Mouse (Mus musculus) mature B cell (primary cell): ENCODE measurements around the gene Ankrd28.

Experiments
- in situ Hi-C: fragments of 300-500 bp; cut with MboI; formaldehyde crosslinking; loops from 2 replicates; pipeline ENCODE4 v1.14.3; 2019

The Ankrd28 gene

GRCm38 (mm10) chr14:31715669-31716068, 114.8 kb downstream of the Ankrd28 start:
- in situ Hi-C loops, result no loop called here

GRCm38 (mm10) chr14:31709343-31709742, 121.1 kb downstream of the Ankrd28 start:
- in situ Hi-C loops, result no loop called here

DNA sequence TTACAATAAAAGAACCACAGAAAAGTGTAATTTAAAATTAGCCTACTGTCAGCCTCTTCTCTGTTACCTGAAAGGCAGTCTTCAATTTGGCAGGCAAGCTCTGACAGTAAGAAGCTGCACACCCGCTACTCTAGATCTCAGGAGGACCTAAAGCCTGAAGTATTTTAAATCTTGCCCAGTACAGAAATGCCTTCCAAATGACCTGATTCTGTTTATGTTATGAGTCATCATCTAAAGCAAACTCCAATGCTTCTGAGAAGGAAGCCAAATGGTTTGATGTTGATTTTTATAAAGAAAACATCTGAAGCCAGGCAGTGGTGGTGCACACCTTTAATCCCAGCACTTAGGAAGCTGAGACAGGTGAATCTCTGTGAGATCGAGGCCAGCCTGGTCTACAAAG, 130.1 kb downstream of the Ankrd28 start:
- in situ Hi-C loops, result no loop called here

DNA sequence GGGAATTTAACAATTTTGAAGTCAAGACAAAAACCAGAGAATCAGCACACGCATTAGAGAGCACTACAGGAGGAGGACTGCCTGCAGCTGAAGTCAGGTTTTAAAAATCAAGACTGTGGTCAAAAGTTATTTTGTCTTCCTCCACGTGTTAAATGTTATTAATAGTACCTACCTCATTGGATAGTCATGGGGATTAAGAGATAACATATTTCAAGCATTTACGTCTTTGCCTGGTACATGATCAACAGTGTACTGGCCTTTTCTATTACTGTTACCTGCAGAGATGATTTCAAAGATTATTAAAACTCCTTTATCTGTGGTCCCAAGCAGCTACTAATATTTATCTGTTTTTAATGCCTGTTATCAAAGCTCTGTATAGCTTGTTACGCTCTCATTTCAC, 132.7 kb downstream of the Ankrd28 start:
- in situ Hi-C loops, result no loop called here

DNA sequence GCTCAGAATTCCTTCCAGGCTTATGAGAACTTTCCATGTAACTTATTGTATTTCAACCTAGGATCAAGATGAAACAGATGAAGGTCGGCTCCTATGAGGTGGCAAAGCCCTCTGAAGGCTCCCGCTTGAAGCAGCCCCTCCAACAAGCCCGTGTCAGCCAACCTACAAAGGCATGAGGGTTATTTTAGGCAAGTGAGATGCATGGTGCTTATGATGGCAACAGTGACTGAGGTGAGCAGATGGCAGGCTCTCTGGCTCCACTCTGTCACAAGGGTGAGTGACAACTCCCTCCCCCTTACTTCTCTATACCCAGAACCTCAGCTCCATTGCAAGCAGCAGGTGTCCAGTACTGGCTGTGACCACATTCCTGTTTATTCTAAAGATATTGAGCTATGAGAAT, 133.1 kb downstream of the Ankrd28 start:
- in situ Hi-C loops, result no loop called here

DNA sequence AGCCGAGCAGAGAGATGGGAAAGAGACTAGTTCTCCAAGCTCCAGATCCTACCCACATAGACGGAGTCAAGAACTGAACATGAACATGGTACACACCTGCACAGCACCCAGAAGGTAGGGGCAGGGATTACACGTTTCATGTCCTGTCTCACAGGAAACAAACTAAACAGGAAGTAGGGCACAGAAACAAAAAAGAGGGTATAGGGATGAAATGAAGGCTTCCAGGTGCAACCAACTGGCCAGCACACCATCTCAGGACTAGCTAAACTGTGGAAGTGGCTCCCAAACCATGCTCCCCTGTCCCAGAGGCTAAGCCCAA, 133.5 kb downstream of the Ankrd28 start:
- in situ Hi-C loops, result no loop called here

DNA sequence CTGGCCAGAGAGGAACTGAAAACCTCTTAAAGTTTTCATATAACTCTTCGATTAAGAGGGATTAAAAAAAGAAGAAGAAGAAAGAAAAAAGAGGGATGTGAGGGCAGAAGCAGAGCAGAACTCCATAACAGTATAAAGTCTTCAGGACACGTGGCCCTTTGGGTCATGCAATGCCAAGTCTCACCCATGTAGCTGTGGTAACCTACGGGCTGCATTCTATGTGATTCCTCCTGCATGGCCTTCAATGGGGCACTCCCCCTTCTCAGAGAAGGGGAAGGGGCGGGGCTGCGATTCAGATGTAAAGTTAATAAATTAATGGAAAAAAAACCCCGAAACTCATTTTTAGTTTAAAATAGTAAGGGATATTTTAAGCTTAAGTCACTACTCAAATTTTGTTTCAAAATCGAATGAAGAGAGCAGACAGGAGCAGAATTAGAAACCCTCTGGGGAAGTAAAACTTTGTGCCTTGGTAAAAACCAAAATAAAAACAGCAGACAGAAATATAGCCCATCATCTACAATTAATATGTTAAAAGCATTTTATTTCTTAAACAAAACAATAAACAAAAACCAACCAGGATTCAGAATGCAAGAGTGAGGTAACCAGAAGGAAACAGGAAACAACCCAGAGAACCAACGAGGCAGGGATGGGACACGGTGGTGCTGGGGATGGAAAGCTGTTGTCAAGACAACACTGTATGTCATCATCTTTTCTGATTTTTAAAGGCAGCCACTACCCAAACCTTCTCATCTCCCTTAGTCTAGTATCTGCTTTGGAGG, 134.1 kb downstream of the Ankrd28 start:
- in situ Hi-C loops, result no loop called here

DNA sequence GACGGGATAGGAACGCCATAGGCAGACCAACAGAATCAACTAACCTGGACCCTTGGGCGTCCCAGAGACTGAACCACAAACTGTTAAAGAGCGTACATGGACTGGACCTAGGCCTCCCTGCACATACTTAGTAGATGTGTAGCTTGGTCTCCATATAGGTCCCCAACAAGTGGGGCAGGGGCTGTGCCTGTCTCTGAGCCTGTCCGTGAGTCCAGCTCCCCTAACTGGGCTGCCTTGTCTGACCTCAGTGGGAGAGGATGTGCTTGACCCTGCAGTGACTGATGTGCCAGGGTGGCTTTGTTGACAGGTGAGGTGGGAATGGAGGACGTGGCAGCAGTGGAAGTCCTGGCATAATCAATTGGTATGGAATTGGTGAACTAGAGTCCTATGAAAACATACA, 137.9 kb downstream of the Ankrd28 start:
- in situ Hi-C loops, result no loop called here

DNA sequence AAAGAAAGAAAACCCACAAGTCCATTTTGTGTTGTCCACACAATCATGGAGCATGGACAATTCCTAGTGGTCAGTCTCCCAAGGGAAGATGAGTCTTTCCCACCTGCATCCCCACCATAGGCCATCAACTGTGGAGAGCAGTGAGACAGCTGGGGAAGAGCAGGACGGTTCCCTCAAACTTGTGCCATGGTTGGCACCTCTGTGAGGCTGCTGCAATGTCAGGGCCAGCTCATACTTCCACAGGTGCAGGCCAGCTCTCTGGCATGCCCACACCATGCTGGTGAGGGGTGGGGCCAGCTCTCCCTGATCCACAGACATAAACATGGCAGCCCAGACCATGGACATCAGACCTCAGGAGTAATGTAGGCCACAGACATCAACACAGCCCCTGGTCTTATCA, 144.2 kb downstream of the Ankrd28 start:
- in situ Hi-C loops, result no loop called here

DNA sequence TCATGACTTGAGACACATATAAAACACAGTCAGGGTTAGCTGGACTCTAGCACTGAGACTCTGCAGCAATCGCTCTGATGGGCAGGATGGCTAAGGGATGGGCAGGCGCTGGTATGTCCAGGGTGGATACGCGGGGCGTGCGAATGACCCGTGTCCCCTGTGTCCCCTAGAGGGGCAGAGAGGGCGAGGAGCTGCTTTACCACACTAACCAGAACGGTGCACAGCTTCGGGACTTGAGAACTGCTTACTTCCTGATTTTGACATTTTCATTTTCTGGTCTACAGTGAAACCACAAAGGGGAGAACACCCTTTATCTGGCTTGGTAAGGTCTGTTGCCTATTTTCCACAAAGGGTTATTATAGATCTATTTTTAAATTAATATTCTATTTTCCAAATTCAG, 144.8 kb downstream of the Ankrd28 start:
- in situ Hi-C loops, result no loop called here

DNA sequence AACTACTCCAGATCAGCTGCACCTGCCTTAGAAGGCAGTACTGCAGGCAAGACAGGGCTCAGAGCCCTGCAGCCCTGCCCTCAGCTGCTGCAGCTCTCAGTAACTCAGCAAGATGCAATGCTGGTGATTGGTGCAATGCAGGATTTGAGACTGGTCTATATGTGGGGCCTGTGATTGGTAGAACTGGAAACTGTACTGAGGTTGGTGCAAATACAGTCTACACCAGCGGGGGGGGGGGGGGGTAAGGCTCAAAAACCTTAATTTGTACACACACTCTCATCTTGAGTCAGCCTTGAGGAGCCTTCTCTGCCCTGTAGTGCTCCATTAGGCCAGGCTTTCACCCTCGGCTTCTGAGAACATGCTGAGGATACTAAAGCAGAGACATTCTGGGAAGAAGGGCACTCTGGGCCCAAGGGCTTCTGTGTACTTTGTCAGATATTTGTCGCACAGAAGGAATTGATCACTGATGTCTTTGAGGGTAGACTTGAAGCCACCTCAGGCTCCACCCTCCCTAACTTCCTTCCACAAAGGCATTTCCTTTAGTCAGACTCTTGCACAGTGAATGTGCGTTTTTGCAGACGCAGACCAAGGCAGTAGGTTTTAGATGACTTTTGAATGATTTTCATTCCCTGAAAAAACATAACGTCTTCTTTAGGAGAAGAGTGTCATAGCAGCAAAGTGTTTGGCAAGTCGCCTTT, 146.0 kb downstream of the Ankrd28 start:
- in situ Hi-C loops, result no loop called here

- in situ Hi-C loops, result no loop called here
Observed at GRCm38 (mm10) chr14:31683610-31684009, 146.8 kb downstream of the Ankrd28 start.

DNA sequence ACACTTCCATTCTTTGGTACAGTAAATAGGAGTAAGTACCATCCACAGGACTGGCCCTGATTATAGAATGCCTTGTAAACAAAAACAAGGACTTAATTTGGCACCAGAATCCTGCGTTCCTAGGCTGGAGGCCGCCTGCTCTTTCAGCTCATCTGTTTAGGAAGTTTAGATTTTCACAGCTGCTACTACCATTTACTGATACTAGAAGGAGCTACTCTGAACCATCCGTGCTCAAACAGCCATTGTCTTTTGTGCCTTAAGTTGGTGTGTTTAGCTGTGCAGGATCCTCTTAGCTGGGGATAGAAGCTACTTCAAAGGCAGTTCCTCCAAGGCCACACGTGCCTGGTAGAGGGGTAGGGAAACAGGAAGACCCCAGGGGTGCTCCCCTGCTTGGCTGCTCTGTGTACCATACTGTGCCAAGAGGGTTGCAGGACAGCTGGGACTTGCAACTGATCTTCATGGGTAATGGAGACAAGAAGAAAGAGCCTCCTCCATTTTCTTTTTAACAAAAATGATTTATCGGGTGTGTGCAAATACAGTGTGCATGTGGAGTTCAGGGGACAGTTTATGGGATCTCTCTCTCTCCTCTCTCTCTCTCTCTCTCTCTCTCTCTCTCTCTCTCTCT, 148.4 kb downstream of the Ankrd28 start:
- in situ Hi-C loops, result no loop called here

- in situ Hi-C loops, result no loop called here
Observed at GRCm38 (mm10) chr14:31681291-31681690, 149.2 kb downstream of the Ankrd28 start.

- in situ Hi-C loops, result no loop called here
Observed at GRCm38 (mm10) chr14:31680656-31681055, 149.8 kb downstream of the Ankrd28 start.

- in situ Hi-C loops, result no loop called here
Observed at GRCm38 (mm10) chr14:31671635-31672320, 158.7 kb downstream of the Ankrd28 start.

GRCm38 (mm10) chr14:31669642-31670490, 160.6 kb downstream of the Ankrd28 start:
- in situ Hi-C loops, result loop anchor here (5.0 kb wide), 1 partner anchor 112 kb away; no protein-coding TSS in a partner anchor

DNA sequence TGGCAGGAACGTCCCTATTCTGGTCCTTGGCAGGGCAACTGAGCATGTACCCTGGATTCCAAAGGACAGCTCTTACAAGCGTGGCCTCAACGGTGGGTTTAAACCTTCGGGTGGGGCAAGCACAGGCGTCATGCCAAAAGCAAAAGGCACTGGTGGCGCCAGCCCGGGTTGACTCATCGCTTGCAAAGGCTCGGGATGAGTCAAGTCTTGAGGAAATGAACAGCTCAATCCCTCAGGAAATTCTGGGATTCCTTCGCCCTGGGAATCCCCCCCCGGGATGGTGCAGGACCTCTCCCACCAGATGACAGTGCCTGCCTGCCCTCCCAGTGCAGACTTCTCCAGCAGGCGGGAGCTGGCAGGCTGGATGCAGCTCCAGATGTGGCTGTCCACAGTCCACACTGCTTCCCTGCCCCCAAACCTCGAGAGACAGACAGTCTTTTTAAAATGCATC, 161.3 kb downstream of the Ankrd28 start:
- in situ Hi-C loops, result loop anchor here (5.0 kb wide), 1 partner anchor 113 kb away; no protein-coding TSS in a partner anchor

- in situ Hi-C loops, result loop anchor here (5.0 kb wide), 1 partner anchor 114 kb away; no protein-coding TSS in a partner anchor
Observed at GRCm38 (mm10) chr14:31668326-31668725, 162.1 kb downstream of the Ankrd28 start.

DNA sequence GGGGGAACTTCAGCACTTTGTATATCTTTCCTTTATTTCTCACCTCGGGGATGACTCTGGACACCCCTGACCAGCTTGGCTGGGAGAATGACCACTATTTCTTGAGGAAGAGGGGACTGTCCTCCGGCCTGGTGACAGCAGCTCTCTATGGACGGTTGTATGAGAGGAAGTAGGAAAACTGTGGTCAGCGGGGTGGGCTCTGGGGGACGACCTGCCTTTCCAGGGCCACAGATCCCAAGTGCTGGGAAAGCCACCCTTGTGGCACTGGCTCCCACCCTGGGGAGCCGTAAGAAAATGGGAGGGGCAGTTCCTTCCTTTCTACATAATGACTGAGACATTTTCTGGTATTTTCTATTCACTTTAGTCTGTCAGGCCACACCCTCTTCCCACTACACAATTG, 162.7 kb downstream of the Ankrd28 start:
- in situ Hi-C loops, result loop anchor here (5.0 kb wide), 1 partner anchor 115 kb away; no protein-coding TSS in a partner anchor
